Mouse (Mus musculus): ENCODE measurements around the gene Sh3bp5. TPM values are rescaled to one million over a fixed set of nuclear protein-coding genes. Genes with fewer than 3 reads are reported as not detected.

Gene Sh3bp5
- polyA plus RNA-seq, 1 experiment from 2014 or later: 29.9 TPM

DNA sequence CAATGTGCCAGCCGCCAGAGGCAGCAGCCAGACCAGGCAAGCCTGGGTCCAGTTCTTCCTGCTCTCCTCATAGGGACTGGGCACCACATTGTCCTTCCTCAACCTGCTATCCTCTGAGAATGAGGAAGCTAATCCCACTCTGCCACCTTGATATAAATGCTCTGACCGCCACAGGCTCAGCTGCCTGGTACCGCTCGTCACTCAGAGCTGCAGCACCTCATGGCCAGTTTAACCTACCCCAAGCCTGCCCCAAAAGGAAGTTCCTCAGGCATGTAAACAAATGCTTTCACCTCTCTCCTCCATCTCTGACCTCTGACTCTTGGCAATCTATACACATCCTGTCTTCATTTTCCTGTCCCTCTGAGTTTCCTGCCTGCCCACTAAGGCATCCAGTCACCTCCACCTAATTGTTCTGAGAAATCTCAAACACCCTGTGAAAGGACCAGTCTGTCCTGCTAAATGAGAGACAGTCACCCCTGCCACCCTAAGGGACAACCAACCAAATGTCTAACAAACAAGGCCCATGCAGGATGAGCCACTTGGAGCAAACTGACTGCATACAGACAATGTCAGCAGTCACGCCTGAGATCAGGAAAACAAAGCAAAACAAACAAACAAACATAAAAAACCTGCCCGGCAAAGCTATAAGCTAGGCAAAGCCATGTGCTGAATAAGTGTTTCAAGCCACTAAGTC, 27.8 kb downstream of the Sh3bp5 start:
- 64% methylated on average over 6 of the region's 6 CpGs for WGBS
- no peak for ATAC-seq (ENCODE audit: insufficient number of reproducible peaks, low FRiP score)
- H3K4me1 ChIP-seq (replicated peaks): peaks cover 94% of the 10 kb centered on the region
- H3K4me2 ChIP-seq: 0 out of 2 replicates have a peak overlapping the region, but pooled peaks have one; percentile 13
- H3K4me3 ChIP-seq: no peak overlapping the region
- H3K36me3 ChIP-seq: peaks cover 6% of the 10 kb centered on the region; the same call in 1 of the 2 replicates
- H3K27me3 ChIP-seq (replicated peaks): no peaks in the 10 kb centered on the region
- H3K9me3 ChIP-seq (replicated peaks): no peaks in the 10 kb centered on the region
- H3K27ac ChIP-seq (ENCODE audit: poor library complexity, severe bottlenecking): peak overlapping the region; percentile 84
- H3K9ac ChIP-seq: peak overlapping the region; percentile 19

DNA sequence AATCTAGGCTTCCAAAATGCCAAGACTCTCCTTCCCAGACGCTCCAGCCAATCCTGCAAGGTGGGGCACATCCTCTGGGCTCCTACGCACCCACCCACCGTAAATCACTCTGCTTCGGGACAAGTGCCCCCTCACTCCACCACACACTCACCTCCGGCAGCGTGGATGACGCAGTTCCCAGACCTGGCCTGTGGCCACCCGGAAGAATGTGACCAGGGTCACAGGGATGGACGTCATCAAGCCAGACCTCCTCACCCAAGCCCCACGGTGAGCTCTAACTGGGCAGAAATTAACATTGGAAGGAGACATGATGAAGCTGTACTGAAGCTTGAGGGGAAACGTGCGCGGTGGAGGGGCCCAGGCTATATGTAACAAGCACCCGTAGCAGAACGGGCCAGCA, 28.7 kb downstream of the Sh3bp5 start:
- H3K27me3 ChIP-seq (replicated peaks): no peaks in the 10 kb centered on the region
- ATAC-seq (ENCODE audit: insufficient number of reproducible peaks, low FRiP score): no peak
- peaks cover 6% of the 10 kb centered on the region; the same call in 1 of the 2 replicates for H3K36me3 ChIP-seq
- peak overlapping the region; percentile 84 for H3K27ac ChIP-seq (ENCODE audit: poor library complexity, severe bottlenecking)
- H3K9ac ChIP-seq: peak overlapping the region; percentile 17; the same call in 1 of the 2 replicates
- no peaks in the 10 kb centered on the region for H3K9me3 ChIP-seq (replicated peaks)
- peaks cover 94% of the 10 kb centered on the region for H3K4me1 ChIP-seq (replicated peaks)
- no peak overlapping the region for H3K4me3 ChIP-seq
- H3K4me2 ChIP-seq: no peak overlapping the region
- 78% methylated on average over 15 of the region's 15 CpGs for WGBS

DNA sequence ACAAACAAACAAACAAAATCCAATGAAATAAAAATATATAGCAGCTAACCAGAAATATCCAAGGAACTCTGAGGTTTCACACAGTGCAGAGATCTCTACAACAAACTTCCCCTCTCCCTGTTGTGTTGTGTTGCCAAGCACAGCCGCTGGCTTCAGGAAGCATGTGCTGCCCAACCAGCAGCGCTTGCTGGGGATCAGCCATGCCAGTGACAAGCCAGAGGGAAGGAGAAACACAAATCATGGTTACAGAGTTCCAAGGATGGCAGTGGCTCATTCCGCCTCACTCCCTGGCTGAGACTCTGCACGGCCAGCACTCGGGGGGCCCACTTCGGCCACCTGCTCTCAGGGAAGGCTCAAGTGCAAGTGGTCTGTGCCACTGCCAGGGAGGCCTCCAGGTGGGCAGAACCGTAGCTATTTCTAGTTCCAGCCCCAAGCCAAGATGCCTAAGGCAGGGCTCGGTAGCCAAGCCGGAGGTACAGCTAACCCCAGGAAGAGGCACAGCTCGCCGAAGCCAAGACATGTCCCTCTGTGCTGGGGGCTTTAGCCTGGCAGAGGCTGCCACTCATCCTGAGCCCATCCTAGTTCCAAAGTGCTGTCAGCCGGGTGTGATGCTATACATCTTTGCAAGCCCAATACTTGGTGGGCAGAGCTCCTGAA, 29.6 kb downstream of the Sh3bp5 start:
- H3K4me2 ChIP-seq: no peak overlapping the region
- 80% methylated on average over 12 of the region's 12 CpGs for WGBS
- no peaks in the 10 kb centered on the region for H3K27me3 ChIP-seq (replicated peaks)
- H3K4me1 ChIP-seq (replicated peaks): peaks cover 97% of the 10 kb centered on the region
- no peak for ATAC-seq (ENCODE audit: insufficient number of reproducible peaks, low FRiP score)
- peaks cover 4% of the 10 kb centered on the region; the same call in 1 of the 2 replicates for H3K36me3 ChIP-seq
- no peak overlapping the region for H3K4me3 ChIP-seq
- H3K9me3 ChIP-seq (replicated peaks): no peaks in the 10 kb centered on the region
- H3K27ac ChIP-seq (ENCODE audit: poor library complexity, severe bottlenecking): peak overlapping the region; percentile 15; the same call in 1 of the 2 replicates
- H3K9ac ChIP-seq: no peak overlapping the region

DNA sequence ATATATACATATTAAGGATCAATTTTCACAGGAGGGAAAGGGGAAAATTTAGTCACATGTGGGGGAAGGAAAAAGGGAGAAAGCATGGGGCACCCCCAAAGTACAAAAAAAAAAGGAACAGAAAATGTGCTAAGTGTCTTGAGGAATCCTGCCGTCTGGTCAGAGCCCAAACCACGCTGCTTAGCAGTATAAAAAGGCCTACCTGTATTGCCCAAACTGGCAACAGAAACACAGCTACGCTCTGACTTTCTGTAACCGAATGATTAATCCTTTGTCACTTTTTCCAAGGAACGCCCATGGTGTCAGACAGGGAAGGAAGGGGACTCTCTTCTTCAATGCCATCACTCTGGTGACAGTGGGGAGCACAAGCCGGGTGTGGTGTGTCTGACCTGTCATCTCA, 30.2 kb downstream of the Sh3bp5 start:
- H3K36me3 ChIP-seq: no peaks in the 10 kb centered on the region
- no peak overlapping the region for H3K27ac ChIP-seq (ENCODE audit: poor library complexity, severe bottlenecking)
- H3K4me2 ChIP-seq: no peak overlapping the region
- 69% methylated on average over 6 of the region's 6 CpGs for WGBS
- no peak overlapping the region for H3K9ac ChIP-seq
- ATAC-seq (ENCODE audit: insufficient number of reproducible peaks, low FRiP score): no peak
- H3K27me3 ChIP-seq (replicated peaks): no peaks in the 10 kb centered on the region
- peaks cover 97% of the 10 kb centered on the region for H3K4me1 ChIP-seq (replicated peaks)
- H3K4me3 ChIP-seq: no peak overlapping the region
- no peaks in the 10 kb centered on the region for H3K9me3 ChIP-seq (replicated peaks)

DNA sequence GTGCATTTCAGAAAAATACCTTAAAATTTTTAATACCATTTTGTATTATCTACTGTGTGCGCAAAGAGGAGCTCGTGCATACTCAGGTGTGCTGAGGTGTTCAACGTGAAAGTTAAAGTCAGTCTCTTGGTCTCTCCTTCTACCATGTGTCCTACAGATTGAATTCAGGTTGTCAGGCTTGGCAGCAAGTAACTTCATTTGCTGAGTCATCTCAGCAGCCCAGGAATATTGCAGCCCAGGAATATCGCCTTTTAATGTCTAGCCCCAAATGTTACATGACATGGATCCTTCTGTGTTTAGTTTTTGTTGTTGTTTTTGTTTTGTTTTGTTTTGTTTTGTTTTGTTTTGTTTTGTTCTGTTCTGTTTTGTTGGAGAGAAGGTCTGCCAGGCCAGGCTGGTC, 31.2 kb downstream of the Sh3bp5 start:
- Histone ChIP-seq H3K9ac (no peak overlapping the region), H3K27ac (ENCODE audit: poor library complexity, severe bottlenecking) (peak overlapping the region; percentile 72; the same call in 1 of the 2 replicates), H3K4me1 (replicated peaks) (peaks cover 97% of the 10 kb centered on the region), H3K4me3 (no peak overlapping the region), H3K27me3 (replicated peaks) (no peaks in the 10 kb centered on the region), H3K9me3 (replicated peaks) (no peaks in the 10 kb centered on the region), H3K4me2 (peak overlapping the region; percentile 53), H3K36me3 (no peaks in the 10 kb centered on the region)
- no peak for ATAC-seq (ENCODE audit: insufficient number of reproducible peaks, low FRiP score)
- 73% methylated on average over 4 of the region's 4 CpGs for WGBS

DNA sequence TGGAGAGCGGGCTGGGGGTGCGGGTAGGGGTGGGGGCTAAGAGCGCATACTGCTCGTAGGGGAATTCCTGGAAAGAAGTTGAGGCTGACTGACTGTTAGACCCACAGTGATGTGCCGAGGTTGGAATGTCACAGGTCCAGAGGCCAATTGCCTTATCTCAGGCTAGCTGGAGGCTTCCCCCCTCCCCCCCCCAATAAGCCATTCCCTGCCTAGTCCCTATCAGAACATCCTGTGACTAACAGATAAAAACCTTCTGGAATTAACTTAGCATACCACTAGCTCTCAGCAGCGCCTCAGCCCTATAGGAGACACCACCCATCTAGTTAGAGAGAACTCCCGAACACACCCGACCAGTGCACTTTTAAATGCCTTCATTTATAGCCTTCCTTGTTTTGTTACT, 31.9 kb downstream of the Sh3bp5 start:
- H3K36me3 ChIP-seq: no peaks in the 10 kb centered on the region
- peak overlapping the region; percentile 72 for H3K27ac ChIP-seq (ENCODE audit: poor library complexity, severe bottlenecking)
- no peak overlapping the region for H3K9ac ChIP-seq
- peak; percentile 60 for ATAC-seq (ENCODE audit: insufficient number of reproducible peaks, low FRiP score)
- peak overlapping the region; percentile 53 for H3K4me2 ChIP-seq
- peaks cover 93% of the 10 kb centered on the region for H3K4me1 ChIP-seq (replicated peaks)
- H3K4me3 ChIP-seq: no peak overlapping the region
- WGBS: 6% methylated on average over 8 of the region's 8 CpGs
- H3K27me3 ChIP-seq (replicated peaks): no peaks in the 10 kb centered on the region
- H3K9me3 ChIP-seq (replicated peaks): no peaks in the 10 kb centered on the region

DNA sequence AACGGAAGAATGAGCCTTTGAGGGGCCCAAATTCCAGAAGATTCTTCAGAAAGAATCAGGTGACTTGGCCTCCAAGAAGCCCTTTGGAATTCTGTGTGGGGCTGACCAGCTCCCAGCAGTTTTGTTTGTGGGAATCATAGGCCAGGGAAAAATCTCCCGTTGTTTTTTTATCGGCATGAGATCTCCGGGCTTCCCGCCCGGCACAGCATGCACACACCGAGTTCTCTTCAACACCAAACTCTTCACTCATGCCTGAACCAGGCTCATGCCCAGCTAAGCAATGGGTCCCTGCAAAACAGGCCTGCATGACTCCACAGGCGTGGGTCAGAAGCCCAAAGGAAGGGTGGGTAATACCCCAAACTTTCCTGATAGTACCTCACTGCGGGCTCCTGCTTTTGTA, 32.3 kb downstream of the Sh3bp5 start:
- no peak for ATAC-seq (ENCODE audit: insufficient number of reproducible peaks, low FRiP score)
- H3K9me3 ChIP-seq (replicated peaks): no peaks in the 10 kb centered on the region
- no peaks in the 10 kb centered on the region for H3K36me3 ChIP-seq
- peak overlapping the region; percentile 53 for H3K4me2 ChIP-seq
- peaks cover 89% of the 10 kb centered on the region for H3K4me1 ChIP-seq (replicated peaks)
- no peak overlapping the region for H3K4me3 ChIP-seq
- H3K9ac ChIP-seq: no peak overlapping the region
- H3K27ac ChIP-seq (ENCODE audit: poor library complexity, severe bottlenecking): peak overlapping the region; percentile 72
- H3K27me3 ChIP-seq (replicated peaks): no peaks in the 10 kb centered on the region
- WGBS: 18% methylated on average over 9 of the region's 9 CpGs

DNA sequence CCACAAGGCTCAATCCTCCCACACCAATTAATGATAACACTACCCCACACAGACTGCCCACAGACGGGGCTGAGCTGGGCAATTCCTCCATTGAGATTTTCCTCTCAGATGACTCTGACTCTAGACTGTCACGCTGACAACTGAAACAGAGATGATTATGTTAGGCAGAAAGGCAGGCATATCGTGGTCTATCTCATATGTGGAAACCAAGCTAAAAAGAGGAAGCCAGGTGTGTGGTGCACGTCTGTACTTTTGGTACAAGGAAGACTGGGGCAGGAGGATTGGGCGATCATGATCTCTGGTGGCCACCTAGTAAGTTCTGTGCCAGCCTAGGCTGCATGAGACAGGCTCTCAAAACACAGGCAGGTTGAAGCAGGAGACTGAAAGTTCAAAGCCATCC, 33.2 kb downstream of the Sh3bp5 start:
- no peak for ATAC-seq (ENCODE audit: insufficient number of reproducible peaks, low FRiP score)
- Histone ChIP-seq H3K9me3 (replicated peaks) (no peaks in the 10 kb centered on the region), H3K4me2 (no peak overlapping the region), H3K9ac (no peak overlapping the region), H3K27ac (ENCODE audit: poor library complexity, severe bottlenecking) (no peak overlapping the region), H3K27me3 (replicated peaks) (no peaks in the 10 kb centered on the region), H3K36me3 (no peaks in the 10 kb centered on the region), H3K4me3 (no peak overlapping the region), H3K4me1 (replicated peaks) (peaks cover 86% of the 10 kb centered on the region)
- 70% methylated on average over 5 of the region's 5 CpGs for WGBS

DNA sequence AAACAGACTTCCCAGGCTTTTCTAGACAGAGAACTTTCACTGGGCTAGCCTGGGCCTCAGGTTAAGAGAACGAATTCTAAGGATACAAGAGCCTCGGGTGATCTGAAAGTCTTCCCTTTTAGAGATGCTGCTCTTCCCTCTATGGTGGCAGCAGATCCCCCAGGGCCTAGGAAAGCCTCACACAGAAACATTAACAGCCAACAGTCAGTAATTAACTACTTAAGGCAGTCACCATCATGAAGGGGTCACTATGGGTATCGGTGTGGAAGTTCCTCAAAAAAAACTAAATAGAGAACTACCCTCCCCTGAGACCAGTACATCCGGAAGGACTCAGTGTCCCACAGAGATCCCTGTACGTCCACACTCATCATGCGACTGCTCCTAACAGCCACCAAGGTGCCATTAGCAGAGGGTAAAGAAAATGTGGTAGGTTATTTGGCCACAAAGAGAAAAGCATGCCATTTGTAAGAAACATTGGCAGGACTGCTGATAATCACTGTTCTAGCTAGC, 33.9 kb downstream of the Sh3bp5 start:
- Histone ChIP-seq H3K4me2 (no peak overlapping the region), H3K9me3 (replicated peaks) (no peaks in the 10 kb centered on the region), H3K36me3 (no peaks in the 10 kb centered on the region), H3K4me1 (replicated peaks) (peaks cover 86% of the 10 kb centered on the region), H3K9ac (no peak overlapping the region), H3K4me3 (no peak overlapping the region), H3K27me3 (replicated peaks) (no peaks in the 10 kb centered on the region), H3K27ac (ENCODE audit: poor library complexity, severe bottlenecking) (0 out of 2 replicates have a peak overlapping the region, but pooled peaks have one; percentile 8)
- WGBS: 79% methylated on average over 6 of the region's 6 CpGs
- no peak for ATAC-seq (ENCODE audit: insufficient number of reproducible peaks, low FRiP score)

DNA sequence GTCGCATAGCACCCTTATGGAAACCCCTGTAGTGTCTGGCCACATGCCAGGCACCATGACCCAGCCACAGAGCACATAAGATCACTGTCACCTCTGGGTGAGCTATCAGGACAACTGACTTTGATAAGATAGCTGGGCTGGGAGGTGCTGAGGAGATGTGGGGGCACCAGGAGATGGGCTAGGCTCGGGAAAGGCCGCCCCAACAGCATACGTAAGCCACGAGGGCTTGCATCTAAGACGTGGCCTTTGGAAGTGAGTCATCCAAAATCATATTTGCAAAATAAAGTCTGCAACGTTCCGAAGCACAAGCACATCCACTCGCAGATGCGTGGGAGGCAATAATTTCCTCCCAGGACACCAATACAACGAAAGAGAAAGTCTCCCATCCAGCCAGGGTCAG, 35.0 kb downstream of the Sh3bp5 start:
- Histone ChIP-seq H3K27me3 (replicated peaks) (no peaks in the 10 kb centered on the region), H3K9me3 (replicated peaks) (no peaks in the 10 kb centered on the region), H3K4me3 (no peak overlapping the region), H3K27ac (ENCODE audit: poor library complexity, severe bottlenecking) (peak overlapping the region; percentile 49), H3K36me3 (0 out of 2 replicates have a peak, but pooled peaks cover 2% of the 10 kb centered on the region), H3K4me1 (replicated peaks) (peaks cover 76% of the 10 kb centered on the region), H3K4me2 (no peak overlapping the region), H3K9ac (0 out of 2 replicates have a peak overlapping the region, but pooled peaks have one; percentile 22)
- no peak for ATAC-seq (ENCODE audit: insufficient number of reproducible peaks, low FRiP score)
- 47% methylated on average over 11 of the region's 11 CpGs for WGBS

DNA sequence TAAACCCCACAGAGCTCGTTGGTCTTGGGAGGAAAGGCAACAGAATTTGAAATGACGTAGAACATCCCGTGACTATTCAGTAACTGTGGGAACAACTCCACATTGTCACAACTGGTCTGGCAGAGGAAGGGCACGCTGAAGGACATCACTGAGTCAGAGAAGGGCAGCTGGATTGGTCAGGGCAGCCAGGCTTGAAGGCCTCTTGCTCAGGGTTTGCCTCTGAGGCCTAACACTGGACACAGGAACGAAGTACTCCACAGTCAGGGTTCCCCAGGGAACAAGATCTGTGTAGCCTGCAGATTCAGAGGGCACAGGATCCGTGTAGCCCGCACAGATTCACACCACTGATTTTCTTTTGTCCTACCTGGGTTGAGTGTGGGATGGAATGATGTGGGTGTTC, 35.6 kb downstream of the Sh3bp5 start:
- no peak for ATAC-seq (ENCODE audit: insufficient number of reproducible peaks, low FRiP score)
- no peak overlapping the region for H3K9ac ChIP-seq

More for the DNA sequence above, 35.6 kb downstream of the Sh3bp5 start:
- H3K4me1 ChIP-seq (replicated peaks): peaks cover 72% of the 10 kb centered on the region
- 74% methylated on average over 7 of the region's 7 CpGs for WGBS
- H3K4me2 ChIP-seq: no peak overlapping the region
- H3K27me3 ChIP-seq (replicated peaks): no peaks in the 10 kb centered on the region
- H3K4me3 ChIP-seq: no peak overlapping the region
- peaks cover 5% of the 10 kb centered on the region for H3K9me3 ChIP-seq (replicated peaks)
- no peak overlapping the region for H3K27ac ChIP-seq (ENCODE audit: poor library complexity, severe bottlenecking)
- H3K36me3 ChIP-seq: 0 out of 2 replicates have a peak, but pooled peaks cover 4% of the 10 kb centered on the region

Data from heart, embryonic 12.5 days (tissue).